Mouse (Mus musculus): ENCODE results near the gene Dll4. TPM values are rescaled to one million over a fixed set of nuclear protein-coding genes. Genes with fewer than 3 reads are reported as not detected.

Dll4 gene
- 2.8 and 3.7 TPM in 2 replicates for total RNA-seq (2014; rRNA removed)
- polyA plus RNA-seq (2015; fragmentation: Nextera tagmentation; extraction: Ambion mirVana), result 2.3 and 2.4 TPM in 2 replicates

GRCm38 (mm10) chr2:119325568-119326143 lies at the start of gene Dll4:
Gene Dll4, plus strand, starts transcription at chr2:119325784.
- peaks cover 47% of the 10 kb centered on the region for H3K27me3 ChIP-seq (ENCODE audit: insufficient read depth, low read length)
- H3K4me1 ChIP-seq (ENCODE audit: insufficient read depth), result peaks cover 21% of the 10 kb centered on the region
- H3K27ac ChIP-seq (ENCODE audit: low read depth, low read length), result no peak within 1 kb of the TSS
- H3K9ac ChIP-seq, result peak within 1 kb of the TSS; percentile 29
- peak within 1 kb of the TSS; percentile 50 for H3K4me3 ChIP-seq (ENCODE audit: low read depth, low read length)
- no peaks in the 10 kb centered on the region for H3K36me3 ChIP-seq (ENCODE audit: insufficient read depth)
- ATAC-seq (peak; percentile 10), DNase-seq (peak; percentile 37)
- H3K4me2 ChIP-seq (ENCODE audit: low read depth), result peak within 1 kb of the TSS; percentile 79
- peak; percentile 24 for TF ChIP-seq CTCF (IDR thresholded peaks at IDR 0.05; ENCODE audit: low read depth)
- WGBS, result 3% methylated on average over 32 of the region's 33 CpGs
- no peaks in the 10 kb centered on the region for H3K9me3 ChIP-seq (ENCODE audit: low read length)

DNA sequence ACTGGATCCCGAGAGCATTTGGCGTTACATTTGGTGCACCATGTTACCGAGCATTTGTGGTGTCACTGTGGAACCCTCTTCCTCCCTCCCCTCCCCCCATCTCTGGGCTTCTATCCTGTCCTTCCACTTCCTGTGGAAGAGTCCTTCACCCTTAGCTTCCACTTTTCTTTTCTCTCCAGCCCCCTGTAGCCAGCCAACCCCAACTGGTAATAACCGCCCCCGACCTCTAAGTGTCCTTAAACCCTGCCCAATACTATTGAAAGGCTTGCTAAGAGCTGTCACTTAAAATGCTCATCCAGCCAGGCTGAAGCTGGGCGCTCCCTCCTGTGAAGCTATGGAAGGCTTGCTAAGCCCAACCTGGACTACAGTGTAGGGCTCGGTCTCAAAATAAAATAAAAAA lies 48.7 kb upstream of the Dll4 start:
- 79% methylated on average over 7 of the region's 7 CpGs for WGBS

DNA sequence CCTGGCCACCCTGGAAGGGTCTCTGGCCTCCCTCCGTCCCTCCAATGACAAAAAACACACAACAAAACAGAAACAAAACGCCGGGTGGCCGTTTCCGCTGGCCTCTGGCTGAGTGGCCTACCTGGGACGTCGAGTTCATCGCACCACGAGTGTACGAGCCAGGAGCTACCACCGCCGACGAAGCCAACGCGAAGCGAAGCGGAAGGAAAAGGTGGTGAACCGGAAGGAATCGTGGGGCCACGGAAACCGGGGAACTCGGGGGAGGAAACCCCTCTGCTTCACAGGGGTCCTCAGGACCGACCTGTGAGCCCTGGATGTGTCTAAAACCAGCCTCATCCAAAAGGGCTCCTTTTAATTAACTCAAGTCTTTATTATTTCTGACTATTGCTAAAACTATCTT lies 47.8 kb upstream of the Dll4 start:
- 88% methylated on average over 23 of the region's 23 CpGs for WGBS
- TF ChIP-seq CTCF (IDR thresholded peaks at IDR 0.05; ENCODE audit: low read depth), result no peak
- Histone ChIP-seq H3K27ac (ENCODE audit: low read depth, low read length) (no peak overlapping the region), H3K9ac (no peak overlapping the region), H3K27me3 (ENCODE audit: insufficient read depth, low read length) (no peaks in the 10 kb centered on the region), H3K4me2 (ENCODE audit: low read depth) (no peak overlapping the region), H3K9me3 (ENCODE audit: low read length) (no peaks in the 10 kb centered on the region), H3K4me3 (ENCODE audit: low read depth, low read length) (no peak overlapping the region), H3K36me3 (ENCODE audit: insufficient read depth) (no peaks in the 10 kb centered on the region), H3K4me1 (ENCODE audit: insufficient read depth) (no peaks in the 10 kb centered on the region)
- ATAC-seq (no peak), DNase-seq (no peak)

More for the DNA sequence above, 48.7 kb upstream of the Dll4 start:
- Histone ChIP-seq H3K36me3 (ENCODE audit: insufficient read depth) (no peaks in the 10 kb centered on the region), H3K4me3 (ENCODE audit: low read depth, low read length) (no peak overlapping the region), H3K9me3 (ENCODE audit: low read length) (no peaks in the 10 kb centered on the region), H3K27ac (ENCODE audit: low read depth, low read length) (no peak overlapping the region), H3K4me2 (ENCODE audit: low read depth) (no peak overlapping the region), H3K27me3 (ENCODE audit: insufficient read depth, low read length) (no peaks in the 10 kb centered on the region), H3K4me1 (ENCODE audit: insufficient read depth) (no peaks in the 10 kb centered on the region), H3K9ac (no peak overlapping the region)
- TF ChIP-seq CTCF (IDR thresholded peaks at IDR 0.05; ENCODE audit: low read depth), result no peak
- DNase-seq, result no peak
- no peak for ATAC-seq

GRCm38 (mm10) chr2:119281899-119282565 lies 43.6 kb upstream of the Dll4 start:
- Histone ChIP-seq H3K4me2 (ENCODE audit: low read depth) (no peak overlapping the region), H3K9ac (no peak overlapping the region), H3K27ac (ENCODE audit: low read depth, low read length) (no peak overlapping the region), H3K27me3 (ENCODE audit: insufficient read depth, low read length) (no peaks in the 10 kb centered on the region), H3K4me3 (ENCODE audit: low read depth, low read length) (no peak overlapping the region), H3K9me3 (ENCODE audit: low read length) (no peaks in the 10 kb centered on the region), H3K4me1 (ENCODE audit: insufficient read depth) (no peaks in the 10 kb centered on the region), H3K36me3 (ENCODE audit: insufficient read depth) (no peaks in the 10 kb centered on the region)
- no peak for TF ChIP-seq CTCF (IDR thresholded peaks at IDR 0.05; ENCODE audit: low read depth)
- ATAC-seq, result no peak
- WGBS, result 88% methylated on average over 7 of the region's 7 CpGs
- DNase-seq, result no peak

- 91% methylated on average over 5 of the region's 5 CpGs for WGBS
- no peaks in the 10 kb centered on the region for H3K27me3 ChIP-seq (ENCODE audit: insufficient read depth, low read length)
- ATAC-seq (no peak), DNase-seq (no peak)
- H3K9me3 ChIP-seq (ENCODE audit: low read length), result no peaks in the 10 kb centered on the region
- no peak for TF ChIP-seq CTCF (IDR thresholded peaks at IDR 0.05; ENCODE audit: low read depth)
- no peak overlapping the region for H3K27ac ChIP-seq (ENCODE audit: low read depth, low read length)
- peaks cover 24% of the 10 kb centered on the region for H3K36me3 ChIP-seq (ENCODE audit: insufficient read depth)
- H3K4me1 ChIP-seq (ENCODE audit: insufficient read depth), result peaks cover 5% of the 10 kb centered on the region; the same call in 1 of the 2 replicates
- H3K4me2 ChIP-seq (ENCODE audit: low read depth), result no peak overlapping the region
- no peak overlapping the region for H3K9ac ChIP-seq
- no peak overlapping the region for H3K4me3 ChIP-seq (ENCODE audit: low read depth, low read length)
Observed at GRCm38 (mm10) chr2:119287372-119287771, 38.2 kb upstream of the Dll4 start.

DNA sequence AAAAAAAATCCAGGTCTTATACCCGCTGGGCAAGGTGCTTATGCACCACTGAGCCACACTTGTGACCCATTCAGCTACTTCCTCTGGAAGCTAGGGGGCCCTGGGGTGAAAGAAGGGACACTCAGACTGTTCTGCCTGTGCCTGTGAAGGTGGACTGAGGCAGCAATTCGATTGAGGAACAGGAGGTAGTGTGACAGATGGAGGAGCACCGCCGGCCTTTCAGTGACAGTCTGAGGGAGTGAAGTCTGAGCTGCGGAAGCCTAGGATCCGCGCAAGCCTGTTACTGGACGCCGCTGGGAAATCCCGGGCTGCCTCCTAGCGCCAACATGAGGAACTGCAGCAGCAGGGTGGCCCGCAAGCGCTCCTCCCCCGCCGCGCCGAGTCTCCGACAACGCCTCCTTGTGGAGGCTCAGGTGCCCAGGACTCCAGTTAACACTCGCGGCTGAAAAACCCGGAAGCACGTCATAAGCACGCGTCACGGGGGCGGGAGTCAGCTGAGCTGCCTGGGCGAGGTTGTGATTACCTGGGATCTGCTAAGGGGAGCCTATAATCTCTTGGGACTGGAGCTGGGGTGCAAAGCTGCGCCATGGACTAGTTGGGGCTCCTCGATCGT lies 37.2 kb upstream of the Dll4 start, which contains the start of gene Vps18:
Vps18 (plus strand) TSS at position 471 of the 613 bp plus-strand sequence.
- H3K4me1 ChIP-seq (ENCODE audit: insufficient read depth), result peaks cover 5% of the 10 kb centered on the region; the same call in 1 of the 2 replicates
- DNase-seq (peak; percentile 99), ATAC-seq (peak; percentile 98)
- peak; percentile 100 for TF ChIP-seq CTCF (IDR thresholded peaks at IDR 0.05; ENCODE audit: low read depth)
- peak within 1 kb of the TSS; percentile 66 for H3K4me3 ChIP-seq (ENCODE audit: low read depth, low read length)
- 1% methylated on average over 31 of the region's 31 CpGs for WGBS
- peak within 1 kb of the TSS; percentile 88 for H3K4me2 ChIP-seq (ENCODE audit: low read depth)
- peaks cover 32% of the 10 kb centered on the region for H3K36me3 ChIP-seq (ENCODE audit: insufficient read depth)
- H3K9me3 ChIP-seq (ENCODE audit: low read length), result no peaks in the 10 kb centered on the region
- peak within 1 kb of the TSS; percentile 71 for H3K27ac ChIP-seq (ENCODE audit: low read depth, low read length)
- H3K27me3 ChIP-seq (ENCODE audit: insufficient read depth, low read length), result no peaks in the 10 kb centered on the region
- H3K9ac ChIP-seq, result peak within 1 kb of the TSS; percentile 70

GRCm38 (mm10) chr2:119289014-119289416 lies 36.6 kb upstream of the Dll4 start:
- Histone ChIP-seq H3K9me3 (ENCODE audit: low read length) (no peaks in the 10 kb centered on the region), H3K9ac (peak overlapping the region; percentile 70), H3K4me3 (ENCODE audit: low read depth, low read length) (peak overlapping the region; percentile 66), H3K36me3 (ENCODE audit: insufficient read depth) (peaks cover 38% of the 10 kb centered on the region), H3K4me1 (ENCODE audit: insufficient read depth) (peaks cover 5% of the 10 kb centered on the region; the same call in 1 of the 2 replicates), H3K27ac (ENCODE audit: low read depth, low read length) (peak overlapping the region; percentile 57), H3K27me3 (ENCODE audit: insufficient read depth, low read length) (no peaks in the 10 kb centered on the region), H3K4me2 (ENCODE audit: low read depth) (peak overlapping the region; percentile 88)
- 3% methylated on average over 11 of the region's 11 CpGs for WGBS
- DNase-seq (no peak), ATAC-seq (peak; percentile 10; the same call in 1 of the 2 replicates)
- TF ChIP-seq CTCF (IDR thresholded peaks at IDR 0.05; ENCODE audit: low read depth), result no peak

All from forebrain, postnatal 0 days (tissue).